Mouse (Mus musculus): ENCODE measurements around the gene Col18a1.

The Col18a1 gene

DNA sequence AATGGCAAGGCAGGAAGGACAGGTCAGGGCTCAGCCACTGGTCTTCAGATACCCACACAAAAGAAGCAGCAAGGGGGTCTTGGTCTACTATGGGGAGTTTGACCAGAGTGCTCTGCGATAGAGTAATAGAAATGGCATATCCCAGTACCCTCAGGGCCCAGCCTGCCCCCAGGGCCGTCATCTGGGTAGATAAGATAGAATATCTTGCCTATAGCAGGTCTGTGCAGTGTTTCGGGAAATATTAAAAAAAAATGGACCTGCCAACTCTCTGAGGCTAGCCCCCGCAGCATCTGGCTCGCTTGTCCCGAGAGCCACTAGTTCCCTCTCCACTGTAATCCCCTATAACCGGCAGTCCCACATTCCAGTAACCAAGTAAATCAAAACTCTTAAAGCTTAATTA, 97.9 kb downstream of the Col18a1 start:
- no peak for ATAC-seq (ENCODE audit: low TSS enrichment)

- no peak for ATAC-seq (ENCODE audit: low TSS enrichment)
Measured at GRCm38 (mm10) chr10:77064659-77065058, 101.7 kb downstream of the Col18a1 start.

GRCm38 (mm10) chr10:77064239-77064638, 102.1 kb downstream of the Col18a1 start:
- ATAC-seq (ENCODE audit: low TSS enrichment): no peak

- ATAC-seq (ENCODE audit: low TSS enrichment): no peak
Measured at GRCm38 (mm10) chr10:77062393-77063010, 103.8 kb downstream of the Col18a1 start.

GRCm38 (mm10) chr10:77061426-77061825, 104.9 kb downstream of the Col18a1 start:
- ATAC-seq (ENCODE audit: low TSS enrichment): no peak

DNA sequence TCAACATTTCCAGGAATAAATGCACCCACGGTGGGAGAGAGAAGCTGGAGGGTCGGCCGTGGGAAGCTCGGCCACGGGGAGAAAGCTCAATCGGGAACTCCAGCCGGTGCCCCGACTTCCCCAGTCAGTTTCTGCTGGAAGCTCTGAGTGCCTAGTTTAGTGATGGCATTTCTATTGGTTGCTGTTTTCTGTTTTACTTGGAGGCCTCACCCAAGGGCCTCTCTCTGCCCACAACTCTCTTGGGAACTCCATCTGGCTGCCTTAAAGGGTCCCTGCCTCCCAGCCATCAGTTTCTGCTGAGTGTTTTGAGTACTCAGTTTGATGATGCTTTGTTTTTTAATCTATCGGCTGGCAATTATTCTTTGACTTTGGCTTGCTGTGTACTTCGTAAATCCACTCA, 109.6 kb downstream of the Col18a1 start:
- ATAC-seq (ENCODE audit: low TSS enrichment): no peak

- ATAC-seq (ENCODE audit: low TSS enrichment): no peak
Measured at GRCm38 (mm10) chr10:77048606-77049005, 117.7 kb downstream of the Col18a1 start.

DNA sequence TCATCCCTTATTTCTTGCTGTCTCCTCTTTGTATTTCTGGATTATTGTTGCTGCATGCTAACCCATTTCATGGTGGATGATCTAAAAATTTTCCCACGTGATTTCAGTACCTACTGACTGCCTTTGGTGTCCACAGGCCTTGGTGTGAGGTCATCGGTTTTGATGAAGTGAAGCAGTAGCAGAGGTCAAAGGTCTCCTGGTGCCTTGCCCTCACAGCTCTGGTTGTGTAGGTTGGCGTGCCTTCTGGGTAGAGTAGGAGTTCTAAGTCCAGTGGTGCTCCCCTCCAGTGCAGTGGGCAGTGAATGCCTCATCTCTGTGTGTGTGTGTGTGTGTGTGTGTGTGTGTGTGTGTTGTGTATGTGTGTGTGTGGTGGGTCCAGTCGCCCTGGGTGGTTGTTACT, 118.2 kb downstream of the Col18a1 start:
- ATAC-seq (ENCODE audit: low TSS enrichment): no peak

- no peak for ATAC-seq (ENCODE audit: low TSS enrichment)
Measured at GRCm38 (mm10) chr10:77038579-77039174, 127.7 kb downstream of the Col18a1 start.

DNA sequence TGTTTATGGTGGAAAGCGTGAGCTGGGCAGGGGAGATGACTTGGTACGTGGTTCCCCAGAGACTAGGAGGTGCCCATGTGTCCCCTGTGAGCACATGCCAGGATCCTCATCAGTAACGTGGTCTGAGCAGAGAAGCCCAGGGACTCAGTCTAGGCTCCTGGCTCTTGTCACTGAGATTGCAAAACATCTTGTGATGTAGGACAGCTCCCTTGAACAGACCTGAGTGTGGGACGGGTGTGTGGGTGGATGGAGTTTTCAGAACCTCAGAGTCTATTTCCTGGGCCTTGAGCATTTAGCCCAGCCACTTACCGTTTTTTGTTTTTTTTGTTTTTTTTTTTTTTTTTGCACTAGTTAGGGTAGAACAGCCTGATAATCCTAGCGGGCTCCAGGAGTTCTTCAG, 130.9 kb downstream of the Col18a1 start:
- peak; percentile 56 for ATAC-seq (ENCODE audit: low TSS enrichment)

- no peak; the same call in 1 of the 2 replicates for ATAC-seq (ENCODE audit: low TSS enrichment)
Measured at GRCm38 (mm10) chr10:77033323-77034025, 132.9 kb downstream of the Col18a1 start.

DNA sequence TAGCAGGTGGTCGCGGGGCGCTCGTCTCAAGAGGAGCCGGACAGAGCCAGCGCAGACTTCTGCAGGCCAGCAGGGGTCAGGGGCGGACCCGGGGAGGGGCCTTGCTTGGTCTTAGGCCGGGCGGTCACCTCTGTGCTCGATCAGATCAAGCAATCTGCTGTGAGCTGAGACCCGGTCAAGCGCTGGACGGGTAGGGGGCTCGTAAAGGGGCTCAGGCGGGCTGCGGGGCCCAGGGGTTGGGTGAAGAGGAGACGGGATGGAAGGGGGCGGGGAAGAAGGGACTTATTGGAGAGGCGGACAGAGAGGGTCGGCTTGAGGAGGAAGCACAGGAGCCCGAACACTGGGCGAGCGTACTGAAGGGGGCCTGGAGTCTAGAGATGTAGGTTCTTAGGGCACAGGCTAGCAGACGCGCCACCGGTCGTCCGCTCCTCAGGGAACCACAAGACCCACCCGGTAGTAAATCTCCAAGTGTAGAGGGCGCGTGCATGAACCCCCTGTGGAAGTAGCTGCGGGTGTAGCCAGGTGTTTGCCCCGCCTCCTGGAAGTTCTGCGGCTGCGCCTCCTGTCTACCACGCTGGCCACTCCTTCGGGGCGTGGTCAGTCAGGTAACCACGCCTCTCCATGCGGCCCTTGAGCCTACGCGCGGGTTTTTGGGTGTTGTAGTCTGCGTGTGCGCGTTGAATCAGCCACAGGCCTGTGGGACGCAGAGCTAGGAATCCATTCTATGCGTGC, 133.6 kb downstream of the Col18a1 start:
- peak; percentile 82 for ATAC-seq (ENCODE audit: low TSS enrichment)

DNA sequence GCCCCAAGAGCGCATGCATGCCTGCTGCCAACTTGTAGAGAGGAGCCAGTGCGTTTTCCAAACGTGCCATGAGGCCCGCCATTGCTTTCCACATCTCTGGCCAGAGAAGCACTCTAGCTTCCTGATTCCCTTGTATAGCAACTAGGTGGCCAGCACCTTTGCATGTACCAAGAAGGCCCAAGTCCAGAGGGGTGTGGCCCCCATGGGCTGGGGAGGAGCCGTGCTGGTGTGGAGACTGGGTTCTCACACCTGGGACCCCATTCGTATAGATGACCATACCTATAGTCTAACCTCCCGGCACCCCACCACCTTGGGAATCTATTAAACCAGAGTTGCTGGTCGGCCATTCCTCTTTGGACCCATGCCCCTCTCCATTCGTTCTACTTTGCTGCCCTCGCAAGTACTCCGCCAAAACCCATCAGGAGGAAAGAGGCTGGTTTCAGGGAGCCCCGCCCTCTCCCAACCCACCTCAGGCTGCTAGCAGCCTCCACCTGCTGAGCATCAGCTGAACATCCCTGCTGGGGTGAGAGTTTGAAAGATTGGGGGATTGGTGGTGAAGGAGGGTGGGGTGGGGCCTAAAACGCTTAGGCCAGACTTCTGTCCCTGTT, 134.5 kb downstream of the Col18a1 start, which contains the start of gene Slc19a1:
Slc19a1 (plus strand) TSS at position 474 of the 608 bp plus-strand sequence.
- no peak for ATAC-seq (ENCODE audit: low TSS enrichment)

- no peak for ATAC-seq (ENCODE audit: low TSS enrichment)
Measured at GRCm38 (mm10) chr10:77030666-77031065, 135.7 kb downstream of the Col18a1 start.

DNA sequence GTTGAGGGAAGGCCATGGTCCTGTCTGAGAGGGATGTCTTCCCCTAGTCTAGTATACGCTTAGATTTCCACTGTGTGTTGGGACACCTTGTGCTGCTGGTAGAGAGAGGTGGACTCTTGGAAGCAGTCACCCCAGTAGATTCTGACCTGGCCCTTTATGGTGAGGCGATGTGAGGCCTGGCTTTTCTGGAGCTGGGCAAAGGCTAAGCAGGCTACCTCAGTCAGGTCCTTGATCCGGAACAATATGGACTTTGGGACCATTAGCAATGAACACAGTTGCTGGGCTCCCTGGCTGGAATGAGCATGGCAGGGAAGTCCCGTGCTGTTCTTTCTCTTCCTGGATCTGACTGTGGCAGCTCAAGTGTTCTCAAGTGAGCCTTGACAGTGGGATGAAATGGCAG, 136.6 kb downstream of the Col18a1 start:
- no peak for ATAC-seq (ENCODE audit: low TSS enrichment)

GRCm38 (mm10) chr10:77028782-77029296, 137.5 kb downstream of the Col18a1 start:
- ATAC-seq (ENCODE audit: low TSS enrichment): no peak

DNA sequence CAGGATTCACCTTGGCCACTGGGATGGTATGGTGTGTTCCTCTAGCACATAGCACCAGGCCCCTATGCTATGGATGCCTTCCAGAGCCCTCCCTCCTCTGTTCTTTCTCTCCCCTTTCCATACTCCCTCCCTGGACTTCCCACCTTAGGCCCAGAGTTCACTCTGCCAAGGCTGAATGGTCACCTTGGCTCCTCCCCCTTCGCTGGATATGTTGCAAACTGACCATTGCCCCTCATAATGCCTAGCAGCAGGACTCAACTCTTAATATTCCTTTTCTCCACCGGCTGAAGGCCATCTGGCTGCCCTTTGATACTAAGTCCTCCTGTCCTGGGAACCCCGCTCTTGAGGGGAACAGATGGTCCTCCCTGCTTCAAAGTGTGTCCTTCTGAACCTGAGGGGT, 139.4 kb downstream of the Col18a1 start:
- no peak for ATAC-seq (ENCODE audit: low TSS enrichment)

- ATAC-seq (ENCODE audit: low TSS enrichment): no peak
Measured at GRCm38 (mm10) chr10:77024231-77024630, 142.1 kb downstream of the Col18a1 start.

DNA sequence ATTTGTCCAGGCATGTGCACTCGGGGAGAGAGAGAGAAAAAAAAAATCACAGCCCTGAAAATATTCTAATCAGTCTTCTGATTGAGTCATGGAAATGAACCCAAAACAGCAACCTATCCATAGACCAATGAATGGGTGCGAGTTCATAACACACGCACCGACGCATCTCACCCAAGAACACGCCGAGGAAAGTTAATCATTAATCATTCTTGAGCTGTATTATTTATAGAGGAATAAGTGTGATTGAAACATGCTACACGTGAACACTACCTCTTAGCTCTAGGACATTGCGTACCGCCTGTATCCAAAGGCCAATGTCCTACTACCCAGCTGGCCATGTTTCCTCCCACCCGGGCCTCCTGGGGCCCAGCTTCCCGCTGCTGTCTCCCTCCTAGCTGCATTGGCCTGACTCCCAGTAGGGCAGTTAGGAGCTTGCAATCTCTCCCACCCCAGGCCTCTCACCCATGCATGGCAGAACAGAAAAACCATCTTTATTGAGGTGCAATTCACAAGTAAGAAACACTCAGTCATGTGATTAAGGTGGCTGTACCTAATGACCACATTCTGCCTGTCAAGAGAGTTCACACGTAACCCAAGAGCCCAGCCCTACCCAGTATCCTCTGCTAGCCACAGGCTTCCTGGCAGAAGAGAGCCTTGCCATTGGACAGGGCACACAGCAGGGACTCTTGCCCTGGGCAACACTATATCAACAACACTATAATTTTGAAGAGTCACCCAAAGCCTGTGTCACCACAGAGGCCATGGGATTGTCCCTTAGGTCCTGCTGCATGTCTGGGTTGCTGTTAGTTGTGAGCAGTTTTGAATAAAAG, 143.8 kb downstream of the Col18a1 start:
- ATAC-seq (ENCODE audit: low TSS enrichment): no peak

DNA sequence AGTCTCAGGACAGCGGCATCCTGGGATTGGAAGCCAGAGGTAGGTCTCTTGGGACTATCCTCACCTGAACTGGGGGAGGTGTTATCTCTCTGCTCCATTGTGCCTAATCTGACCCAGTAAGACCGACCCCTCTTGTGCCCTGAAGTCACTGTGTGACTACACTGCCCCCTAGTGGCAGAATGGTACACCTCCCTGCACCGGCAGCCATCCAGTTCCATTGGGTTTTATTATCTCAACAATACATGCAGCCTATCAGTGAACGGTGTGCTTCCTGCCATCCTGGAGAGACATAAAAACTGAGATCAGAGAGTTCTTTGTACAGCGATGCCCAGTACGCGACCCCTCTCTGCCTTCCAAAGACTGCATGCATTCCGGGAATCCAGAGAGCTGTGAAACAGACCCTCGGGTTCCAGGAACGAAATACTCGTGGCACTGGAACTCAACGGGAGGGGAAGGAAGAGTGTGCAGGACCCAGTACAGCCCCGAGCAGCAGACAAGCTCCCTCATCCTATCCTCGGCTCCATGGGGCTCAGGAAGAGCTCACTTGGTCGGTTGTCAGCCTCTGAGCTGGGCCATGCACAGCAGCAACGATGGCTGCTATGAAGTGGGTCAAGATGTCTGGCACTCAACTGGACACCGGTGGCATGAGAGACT, 144.8 kb downstream of the Col18a1 start:
- ATAC-seq (ENCODE audit: low TSS enrichment): peak; percentile 85
